Mouse (Mus musculus) liver, adult (tissue): ENCODE results near the gene Traf1.

Source experiments
- GATA4 ChIP-seq: IDR thresholded peaks from 2 replicates; pipeline ENCODE4 v1.6.1; 2014; ENCODE audit warnings: mild to moderate bottlenecking, low read length; ENCODE audit not compliant: insufficient replicate concordance

Traf1 gene

DNA sequence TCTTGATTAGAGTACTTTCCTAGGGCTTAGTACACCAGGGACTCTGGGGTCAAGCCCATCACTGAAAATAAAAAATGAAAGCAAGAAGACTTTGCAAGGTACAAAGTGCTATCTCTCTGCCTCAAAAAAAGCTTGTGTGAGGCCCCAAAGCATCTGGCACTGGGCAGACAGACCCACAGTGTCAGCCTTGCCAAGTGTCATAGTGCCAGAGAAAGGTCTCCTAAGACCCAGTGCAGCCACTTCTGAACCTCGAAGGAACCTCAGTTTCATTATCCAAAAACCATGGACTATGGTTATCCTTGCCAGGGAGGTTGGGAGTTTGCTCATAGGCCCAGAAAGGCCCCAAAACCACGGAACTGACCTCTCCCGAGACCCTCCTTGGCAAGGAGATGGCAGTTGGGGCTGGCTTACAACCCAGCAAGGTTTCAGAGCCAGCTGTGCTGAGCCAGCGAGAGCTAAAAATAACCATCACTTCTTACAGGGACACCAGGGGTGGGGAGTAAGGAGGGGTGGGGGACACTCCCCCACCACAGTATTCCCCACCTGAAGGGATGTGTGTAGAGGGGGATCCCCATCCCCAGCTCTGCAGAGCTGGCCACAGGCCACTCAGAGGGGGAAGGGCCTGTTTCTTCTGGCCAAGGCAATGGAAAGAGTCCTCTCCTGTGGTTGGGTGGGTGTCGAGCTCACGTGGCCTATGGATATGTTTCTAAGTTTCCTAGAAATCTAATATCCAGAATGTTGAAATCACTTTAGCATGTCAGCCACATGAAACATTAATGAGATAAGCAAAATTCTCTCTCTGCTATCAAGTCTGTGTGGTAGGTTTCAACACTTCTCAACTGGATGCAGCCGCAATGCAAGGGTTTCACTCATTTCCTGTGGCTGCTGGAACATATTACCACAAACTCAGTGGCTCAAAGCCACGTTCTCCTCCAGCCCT, 23.0 kb downstream of the Traf1 start:
- TF ChIP-seq GATA4: no peak

DNA sequence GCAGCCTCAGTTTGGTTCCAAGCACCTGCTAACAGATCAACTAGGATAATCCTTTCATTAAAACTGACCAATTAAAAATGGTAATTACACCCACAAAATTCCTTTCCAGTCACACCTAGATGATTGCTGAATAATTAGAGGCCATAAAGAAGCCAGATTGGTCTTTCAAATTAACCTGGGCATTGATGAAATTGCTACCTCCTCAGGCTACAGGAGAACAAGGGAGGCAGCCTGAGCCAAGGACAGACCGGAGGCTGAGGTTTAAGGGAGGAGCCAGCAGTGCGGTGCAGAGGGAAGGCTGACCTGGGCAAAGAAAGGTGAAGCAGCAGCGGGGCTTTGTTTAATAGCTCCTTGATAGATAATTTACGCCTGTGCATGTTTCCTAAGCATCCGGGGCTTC, 24.1 kb downstream of the Traf1 start:
- TF ChIP-seq GATA4: no peak

DNA sequence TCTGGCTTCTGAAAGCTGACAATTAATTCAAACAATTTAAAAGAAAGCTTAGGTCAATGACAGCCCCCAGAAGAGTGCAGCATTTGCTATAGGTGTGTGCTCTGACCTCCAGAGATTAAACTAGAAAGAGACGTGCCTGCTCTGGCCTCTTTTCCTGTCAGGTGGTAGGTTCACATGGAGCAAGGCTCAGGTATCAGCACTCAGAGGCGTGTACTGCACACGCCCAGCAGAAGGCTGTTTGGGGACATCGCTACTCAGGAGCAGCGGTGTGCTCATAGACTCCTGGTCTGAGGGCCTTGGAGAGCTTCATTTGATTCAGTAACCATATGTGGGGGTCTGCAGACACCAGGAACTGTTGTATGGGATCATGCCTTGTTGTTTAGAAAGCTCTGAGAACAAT, 34.3 kb downstream of the Traf1 start:
- TF ChIP-seq GATA4: no peak

DNA sequence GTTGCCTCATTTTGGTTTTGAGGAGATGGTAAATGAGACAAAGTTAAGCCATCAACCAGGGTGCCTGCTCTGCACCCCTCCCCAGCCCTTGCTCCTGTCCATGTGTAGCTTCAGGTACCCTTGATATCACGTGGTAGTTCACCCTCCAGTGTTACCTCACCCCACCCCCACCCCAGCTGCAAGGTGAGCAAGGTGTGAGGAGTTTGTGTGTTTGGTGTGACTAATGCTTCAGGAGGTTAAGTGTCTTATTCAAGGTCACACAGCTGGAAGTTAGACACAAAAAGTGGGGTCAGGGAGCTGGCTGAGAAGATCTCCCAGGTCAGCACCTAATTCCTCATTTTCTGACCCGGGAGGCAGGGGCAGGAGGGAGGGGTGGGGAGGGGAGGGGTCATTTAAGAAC, 38.8 kb downstream of the Traf1 start:
- TF ChIP-seq GATA4: no peak

DNA sequence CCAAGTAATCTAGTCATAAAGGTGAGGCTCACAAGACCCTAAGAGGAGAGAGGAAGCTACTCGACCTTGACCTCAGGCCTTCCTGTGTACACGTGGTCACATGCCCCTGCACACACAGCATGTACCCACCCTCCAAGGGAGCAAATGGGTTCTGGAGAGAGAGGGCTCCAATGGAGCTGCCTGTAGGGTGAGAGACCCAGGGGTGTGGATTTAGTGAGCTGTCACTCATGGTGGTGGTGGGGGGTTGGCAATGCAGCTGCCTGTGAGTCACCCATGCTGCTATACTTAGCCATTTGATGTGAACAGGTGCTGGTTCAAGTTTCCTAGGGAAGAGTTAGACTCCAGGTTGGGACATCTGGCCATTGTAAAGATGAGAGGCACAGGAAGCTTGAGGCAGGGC, 41.4 kb downstream of the Traf1 start:
- TF ChIP-seq GATA4: no peak

- 0 out of 2 replicates have a peak, but pooled peaks have one; percentile 20 for TF ChIP-seq GATA4
Observed at GRCm38 (mm10) chr2:34915103-34915502, 46.5 kb downstream of the Traf1 start.

DNA sequence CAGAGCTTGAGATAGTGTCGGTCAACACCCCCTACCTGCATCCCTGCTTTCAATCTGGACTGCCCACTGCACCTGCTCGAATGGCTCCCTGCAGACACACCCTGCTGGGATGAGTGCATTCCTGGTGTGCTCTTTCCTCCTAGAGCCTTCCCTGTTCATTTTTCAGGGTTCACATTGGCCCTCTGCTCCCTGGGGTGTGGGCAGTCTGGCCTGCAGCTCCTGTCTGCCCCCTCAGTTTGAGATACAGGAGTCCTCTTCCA, 46.8 kb downstream of the Traf1 start:
- TF ChIP-seq GATA4: no peak

- TF ChIP-seq GATA4: no peak
Observed at GRCm38 (mm10) chr2:34914069-34914822, 47.3 kb downstream of the Traf1 start.

DNA sequence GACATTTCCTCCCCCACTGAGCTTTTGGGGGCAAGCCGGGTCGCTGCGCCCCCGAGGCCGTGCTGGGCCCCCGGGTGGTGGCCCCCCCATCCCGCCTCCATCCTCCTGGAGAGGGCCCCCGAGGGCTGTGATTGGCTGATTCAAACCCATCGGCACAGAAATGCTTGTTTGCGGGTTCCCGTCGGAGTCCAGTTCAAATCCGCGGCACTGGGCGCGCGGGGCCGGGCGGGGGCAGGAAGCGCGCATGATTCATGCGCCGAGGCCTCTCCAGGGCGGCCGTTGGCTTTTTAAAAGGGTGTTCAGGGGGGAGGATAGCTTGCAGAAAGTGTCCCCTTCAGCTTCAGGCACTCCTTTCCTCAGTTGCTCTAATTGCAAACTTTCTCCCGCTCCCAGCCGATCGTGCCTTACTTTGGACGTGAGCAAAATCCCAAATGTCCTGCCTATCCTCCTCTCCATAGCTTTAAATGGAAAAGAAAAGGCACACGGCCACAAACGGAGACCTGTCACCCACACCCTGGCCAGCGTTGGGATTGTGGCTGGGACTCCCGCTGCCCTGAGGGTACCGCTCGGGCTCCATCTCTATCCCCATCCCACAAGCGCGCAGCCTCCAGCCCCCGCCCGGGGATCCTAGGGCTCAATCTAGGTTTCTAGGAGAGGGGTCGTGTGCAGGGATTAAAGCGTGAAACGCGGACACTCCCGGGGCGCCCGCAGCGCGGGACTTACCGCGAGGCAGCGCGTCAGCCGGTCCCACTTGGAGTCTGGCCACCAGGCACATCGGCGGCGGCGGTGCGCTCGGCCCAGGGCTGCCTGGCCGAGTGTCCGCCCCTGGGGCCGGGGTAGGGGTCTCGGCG, 48.1 kb downstream of the Traf1 start, which contains the start of gene Phf19:
Gene Phf19, minus strand, starts transcription at position 809 of the 851 bp plus-strand sequence.
- no peak for TF ChIP-seq GATA4

- TF ChIP-seq GATA4: no peak
Observed at GRCm38 (mm10) chr2:34912613-34913012, 49.0 kb downstream of the Traf1 start.

- no peak for TF ChIP-seq GATA4
Observed at GRCm38 (mm10) chr2:34911871-34912270, 49.7 kb downstream of the Traf1 start.

DNA sequence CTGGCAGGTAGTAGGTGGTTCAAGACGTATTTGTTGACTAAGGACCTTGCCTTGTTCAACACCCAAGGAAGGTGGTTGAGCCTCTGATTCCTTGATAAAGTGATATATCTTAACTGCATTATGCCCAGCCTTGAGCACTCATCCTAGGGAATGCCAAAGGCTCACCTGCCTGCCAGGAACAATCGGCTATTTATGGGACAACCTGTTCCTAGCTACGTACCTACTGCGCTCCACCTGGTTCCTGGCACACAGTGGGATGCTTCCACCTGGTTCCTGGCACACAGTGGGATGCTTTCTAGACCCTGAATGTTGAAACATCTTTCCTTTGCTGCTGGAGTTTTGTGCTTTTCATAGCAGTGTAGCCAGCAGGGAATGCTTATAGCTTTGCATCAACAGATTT, 51.9 kb downstream of the Traf1 start:
- no peak for TF ChIP-seq GATA4

GRCm38 (mm10) chr2:34906861-34907604, 54.5 kb downstream of the Traf1 start:
- no peak for TF ChIP-seq GATA4

DNA sequence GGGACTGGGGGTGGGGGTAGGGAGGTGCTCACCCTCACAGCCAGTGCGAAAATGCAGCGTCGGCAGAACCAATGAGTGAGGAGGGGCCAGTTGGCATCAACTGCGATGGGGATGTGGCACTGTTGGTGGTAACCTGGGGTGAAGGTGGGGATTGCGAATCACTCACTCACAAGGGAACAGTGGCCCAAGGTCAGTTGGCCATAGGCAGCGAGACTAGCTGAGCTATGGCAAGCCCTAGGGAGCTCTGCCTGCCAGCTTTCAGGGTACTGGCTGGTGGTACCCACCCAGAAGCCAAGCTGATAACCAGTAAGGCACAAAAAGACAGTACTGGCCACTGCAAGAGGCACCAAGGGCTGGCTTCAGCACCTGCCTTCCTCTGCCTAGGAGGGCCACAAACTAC, 55.1 kb downstream of the Traf1 start:
- no peak for TF ChIP-seq GATA4
